Comparison of ENCODE assay signal across 9 mouse cellular contexts in the genomic region with DNA sequence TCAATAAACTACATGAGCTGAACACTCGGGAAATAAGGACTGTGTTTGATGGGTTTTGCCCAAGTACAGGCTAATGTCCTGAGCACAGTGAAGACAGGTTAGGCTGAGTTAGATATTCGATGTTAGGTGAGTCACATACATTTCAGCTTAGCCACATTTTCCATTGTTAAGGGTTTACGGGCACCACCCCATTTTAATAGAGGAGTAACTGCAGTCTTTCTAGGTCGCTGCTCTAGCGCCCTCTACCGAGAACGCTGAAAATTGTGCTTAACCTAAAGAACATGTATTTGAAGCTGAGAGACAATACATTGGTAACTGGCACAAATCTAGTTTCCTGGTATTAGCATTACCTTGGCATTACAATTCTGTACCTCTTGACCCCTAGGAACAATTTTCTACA.
A peak's percentile ranks its signal among the peaks of the same experiment; 100 is the strongest.
DNase-seq lines count a peak whose midpoint lies in the region; ATAC-seq and TF ChIP-seq lines count a peak whose summit lies in the region.
"Had no signal": no experiment of that assay in that cellular context is flagged by ENCODE, and none has a peak within 500 bp of the region (broad histone marks: within the 10 kb centered on the region; RNA-seq: fewer than 3 reads in every experiment).

No protein-coding gene starts in this region.

- 25% methylated on average over 7 of the region's 7 CpGs for WGBS in heart, adult 2 months
- WGBS in heart, embryonic 10.5 days, result 34% methylated on average over 7 of the region's 7 CpGs
- 35% methylated on average over 7 of the region's 7 CpGs for WGBS in midbrain, embryonic 14.5 days
- 34% methylated on average over 7 of the region's 7 CpGs for WGBS in midbrain, embryonic 16.5 days
- WGBS in forebrain, embryonic 13.5 days, result 29% methylated on average over 7 of the region's 7 CpGs

- no peak overlapping the region for H3K9ac ChIP-seq in heart, adult 2 months (ENCODE audit: low read depth, low read length)
- no peak overlapping the region for H3K9ac ChIP-seq in midbrain, embryonic 14.5 days (replicated peaks; ENCODE audit: low read length)
- H3K9ac ChIP-seq in midbrain, embryonic 16.5 days (ENCODE audit: low read depth, low read length), result no peak overlapping the region
- H3K9ac ChIP-seq in forebrain, embryonic 13.5 days, result no peak overlapping the region

- H3K4me3 ChIP-seq in heart, adult 2 months, result no peak overlapping the region
- H3K4me3 ChIP-seq in heart, embryonic 10.5 days, result no peak overlapping the region
- H3K4me3 ChIP-seq in midbrain, embryonic 14.5 days (replicated peaks; ENCODE audit: low read depth, low read length), result no peak overlapping the region
- H3K4me3 ChIP-seq in midbrain, embryonic 16.5 days (ENCODE audit: low read depth, low read length), result no peak overlapping the region
- no peak overlapping the region for H3K4me3 ChIP-seq in forebrain, embryonic 13.5 days

- no peaks in the 10 kb centered on the region for H3K36me3 ChIP-seq in heart, adult 2 months (ENCODE audit: control insufficient read depth, insufficient read depth, low read length)
- peaks cover 26% of the 10 kb centered on the region for H3K36me3 ChIP-seq in heart, embryonic 10.5 days
- H3K36me3 ChIP-seq in midbrain, embryonic 14.5 days (ENCODE audit: control insufficient read depth, insufficient read depth, low read length), result no peaks in the 10 kb centered on the region; the same call in 1 of the 2 replicates
- no peaks in the 10 kb centered on the region for H3K36me3 ChIP-seq in midbrain, embryonic 16.5 days (ENCODE audit: control insufficient read depth, insufficient read depth, low read length)
- H3K36me3 ChIP-seq in forebrain, embryonic 13.5 days (ENCODE audit: poor library complexity, severe bottlenecking), result peaks cover 10% of the 10 kb centered on the region

- H3K4me1 ChIP-seq in heart, adult 2 months (ENCODE audit: control insufficient read depth, insufficient read depth, low read length), result no peaks in the 10 kb centered on the region
- peaks cover 10% of the 10 kb centered on the region; the same call in 1 of the 2 replicates for H3K4me1 ChIP-seq in heart, embryonic 10.5 days
- no peaks in the 10 kb centered on the region for H3K4me1 ChIP-seq in midbrain, embryonic 14.5 days (ENCODE audit: control insufficient read depth, insufficient read depth, low read length)
- no peaks in the 10 kb centered on the region for H3K4me1 ChIP-seq in midbrain, embryonic 16.5 days (ENCODE audit: control insufficient read depth, insufficient read depth, low read length)
- no peaks in the 10 kb centered on the region for H3K4me1 ChIP-seq in forebrain, embryonic 13.5 days

- TF ChIP-seq POLR2A in heart, adult 2 months (IDR thresholded peaks at IDR 0.05; ENCODE audit: insufficient read depth, low read depth, low read length), result no peak
- TF ChIP-seq POLR2A in brain, embryonic 14.5 days (IDR thresholded peaks at IDR 0.05; ENCODE audit: borderline replicate concordance, extremely low read depth, insufficient read depth, insufficient read length, poor library complexity, severe bottlenecking), result no peak

- H3K27ac ChIP-seq in heart, adult 2 months, result no peak overlapping the region
- no peak overlapping the region for H3K27ac ChIP-seq in heart, embryonic 10.5 days
- H3K27ac ChIP-seq in midbrain, embryonic 14.5 days (replicated peaks; ENCODE audit: low read depth, low read length), result no peak overlapping the region
- no peak overlapping the region for H3K27ac ChIP-seq in midbrain, embryonic 16.5 days (ENCODE audit: low read length)
- no peak overlapping the region for H3K27ac ChIP-seq in forebrain, embryonic 13.5 days

- no peak for ATAC-seq in midbrain, embryonic 14.5 days (ENCODE audit: low FRiP score, low TSS enrichment)
- ATAC-seq in midbrain, embryonic 16.5 days, result no peak
- no peak for ATAC-seq in forebrain, embryonic 13.5 days

- no peaks in the 10 kb centered on the region for H3K9me3 ChIP-seq in heart, embryonic 10.5 days
- no peaks in the 10 kb centered on the region for H3K9me3 ChIP-seq in midbrain, embryonic 14.5 days (ENCODE audit: control insufficient read depth, low read length)
- H3K9me3 ChIP-seq in midbrain, embryonic 16.5 days (replicated peaks; ENCODE audit: control insufficient read depth, low read length, poor library complexity, severe bottlenecking), result no peaks in the 10 kb centered on the region
- no peaks in the 10 kb centered on the region for H3K9me3 ChIP-seq in forebrain, embryonic 13.5 days (replicated peaks)

- H3K27me3 ChIP-seq in heart, adult 2 months (ENCODE audit: control insufficient read depth, insufficient read depth, low read length), result no peaks in the 10 kb centered on the region; the same call in 1 of the 2 replicates
- no peaks in the 10 kb centered on the region for H3K27me3 ChIP-seq in heart, embryonic 10.5 days (ENCODE audit: insufficient read depth, poor library complexity, severe bottlenecking)
- H3K27me3 ChIP-seq in midbrain, embryonic 14.5 days (ENCODE audit: control insufficient read depth, insufficient read depth, low read length), result no peaks in the 10 kb centered on the region
- no peaks in the 10 kb centered on the region for H3K27me3 ChIP-seq in midbrain, embryonic 16.5 days (ENCODE audit: control insufficient read depth, insufficient read depth, low read depth, low read length)
- no peaks in the 10 kb centered on the region for H3K27me3 ChIP-seq in forebrain, embryonic 13.5 days

- peak; percentile 75 for TF ChIP-seq CTCF in heart, adult 2 months (IDR thresholded peaks at IDR 0.05)
- peak; percentile 49; the same call in 1 of the 2 replicates for TF ChIP-seq CTCF in brain, embryonic 14.5 days (IDR thresholded peaks at IDR 0.05; ENCODE audit: borderline replicate concordance, extremely low read depth, insufficient read depth, insufficient read length)

- no peak for TF ChIP-seq EP300 in heart, adult 2 months (IDR thresholded peaks at IDR 0.05; ENCODE audit: insufficient read depth, low read depth, low read length)

- intact Hi-C loops in heart, adult 2 months (cut with DNase I), result loop anchor here (5.0 kb wide), 1 partner anchor 243 kb away; no protein-coding TSS in a partner anchor

- no peak overlapping the region for H3K4me2 ChIP-seq in midbrain, embryonic 14.5 days (ENCODE audit: low read length)
- no peak overlapping the region for H3K4me2 ChIP-seq in midbrain, embryonic 16.5 days (ENCODE audit: low read length)
- no peak overlapping the region for H3K4me2 ChIP-seq in forebrain, embryonic 13.5 days

- no peak for DNase-seq in heart, adult 2 months
- no peak for DNase-seq in heart, embryonic 10.5 days (ENCODE audit: low spot score)
- DNase-seq in midbrain, embryonic 14.5 days, result peak; percentile 63
- DNase-seq in brain, embryonic 14.5 days (ENCODE audit: low read depth), result peak; percentile 65
- DNase-seq in mesoderm, embryonic 11.5 days (ENCODE audit: low read depth, low spot score), result peak; percentile 60
- no peak for DNase-seq in MN1 (ENCODE audit: low spot score)
- DNase-seq: kidney, adult 11 months had no signal

- no peaks in the 10 kb centered on the region for H3K79me2 ChIP-seq in heart, adult 2 months (replicated peaks; ENCODE audit: control insufficient read depth, insufficient read depth, low read length)

Comparison
In these comparisons a context has a peak if more than half of its experiments do, and no peak if none do; other contexts are left out.
1. DNase-seq: peak in midbrain, embryonic 14.5 days (single experiment), brain, embryonic 14.5 days (single experiment) and mesoderm, embryonic 11.5 days (single experiment); none in heart, adult 2 months (0 of 2), heart, embryonic 10.5 days (single experiment) and MN1 (single experiment).